Mouse (Mus musculus): ENCODE measurements around the gene Scaf1.

Scaf1 gene

GRCm38 (mm10) chr7:45015957-45016612 lies at the start of gene Scaf1:
Gene Scaf1, minus strand, starts transcription at chr7:45016363.
- peak; percentile 99 to 100 for DNase-seq (ENCODE audit: low spot score in 2 of 2)

- peak; percentile 88 to 97 for DNase-seq (ENCODE audit: low spot score in 2 of 2)
These were observed 46.2 kb upstream of the Scaf1 start, which contains the start of the genes Nosip and Prrg2 for GRCm38 (mm10) chr7:45062239-45062835. Gene Nosip, plus strand, starts transcription at chr7:45062429. Gene Prrg2, minus strand, starts transcription at chr7:45062677.

- no peak for DNase-seq (ENCODE audit: low spot score in 2 of 2)
These were observed 45.4 kb upstream of the Scaf1 start for GRCm38 (mm10) chr7:45061532-45062075.

- no peak for DNase-seq (ENCODE audit: low spot score in 2 of 2)
These were observed 44.5 kb upstream of the Scaf1 start for GRCm38 (mm10) chr7:45060632-45061122.

GRCm38 (mm10) chr7:45058607-45059571 lies 42.7 kb upstream of the Scaf1 start:
- DNase-seq (ENCODE audit: low spot score in 2 of 2) = no peak

- DNase-seq (ENCODE audit: low spot score in 2 of 2) = no peak
These were observed 40.8 kb upstream of the Scaf1 start for GRCm38 (mm10) chr7:45056972-45057348.

GRCm38 (mm10) chr7:45056329-45056971 lies 40.3 kb upstream of the Scaf1 start:
- no peak for DNase-seq (ENCODE audit: low spot score in 2 of 2)

GRCm38 (mm10) chr7:45053931-45054510 lies 37.9 kb upstream of the Scaf1 start:
- peak; percentile 95 to 96 for DNase-seq (ENCODE audit: low spot score in 2 of 2)

GRCm38 (mm10) chr7:45053117-45053930 lies 37.2 kb upstream of the Scaf1 start:
- DNase-seq (ENCODE audit: low spot score in 2 of 2) = peak in 1 of 2 experiments; percentile 69

GRCm38 (mm10) chr7:45052862-45053116 lies 36.6 kb upstream of the Scaf1 start, which contains the start of gene Prr12:
Gene Prr12, minus strand, starts transcription at chr7:45052881.
- DNase-seq (ENCODE audit: low spot score in 2 of 2) = no peak

GRCm38 (mm10) chr7:45052181-45052861 lies 36.2 kb upstream of the Scaf1 start:
- peak in 1 of 2 experiments; percentile 47 for DNase-seq (ENCODE audit: low spot score in 2 of 2)

- DNase-seq (ENCODE audit: low spot score in 2 of 2) = no peak
These were observed 35.4 kb upstream of the Scaf1 start for GRCm38 (mm10) chr7:45051601-45051974.

GRCm38 (mm10) chr7:45050945-45051600 lies 34.9 kb upstream of the Scaf1 start:
- DNase-seq (ENCODE audit: low spot score in 2 of 2) = peak; percentile 69 to 77

- DNase-seq (ENCODE audit: low spot score in 2 of 2) = no peak
These were observed 32.9 kb upstream of the Scaf1 start for GRCm38 (mm10) chr7:45048923-45049657.

GRCm38 (mm10) chr7:45048001-45048890 lies 32.1 kb upstream of the Scaf1 start:
- DNase-seq (ENCODE audit: low spot score in 2 of 2) = no peak

- DNase-seq (ENCODE audit: low spot score in 2 of 2) = no peak
These were observed 31.3 kb upstream of the Scaf1 start for GRCm38 (mm10) chr7:45047491-45047890.

- DNase-seq (ENCODE audit: low spot score in 2 of 2) = no peak
These were observed 30.7 kb upstream of the Scaf1 start for GRCm38 (mm10) chr7:45046853-45047350.
